Mouse (Mus musculus) G1E (cell line): ENCODE measurements around the gene Asxl2.

Experiments used
- CTCF ChIP-seq: IDR thresholded peaks from 2 replicates; pipeline ENCODE4 v1.5.1; 2012; ENCODE audit warnings: low read depth, low read length, inconsistent platforms, mixed read lengths
- GATA2 ChIP-seq: IDR thresholded peaks from 2 replicates; pipeline ENCODE4 v1.6.1; 2012; ENCODE audit warnings: low read depth, low read length, inconsistent platforms, borderline replicate concordance

DNA sequence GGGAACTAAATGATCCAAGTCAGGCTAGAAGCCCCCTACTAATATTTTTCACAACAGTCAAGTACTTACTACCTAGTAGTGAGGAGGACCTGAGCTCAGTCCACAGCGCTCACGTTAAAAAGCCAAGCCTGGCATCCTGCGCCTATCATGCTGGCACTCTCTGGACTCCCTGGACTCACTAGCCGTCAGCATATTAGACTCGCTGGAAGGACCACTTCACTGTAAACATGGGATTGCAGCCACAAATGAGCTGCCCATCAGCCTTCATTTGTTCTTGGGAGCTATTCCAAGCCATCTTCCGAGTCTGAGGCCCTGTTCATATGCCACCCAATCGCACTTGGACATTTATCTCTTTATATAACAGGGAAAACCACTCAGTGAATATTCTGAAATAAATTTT lies 114.2 kb downstream of the Asxl2 start:
- TF ChIP-seq CTCF: no peak
- TF ChIP-seq GATA2: no peak
